Mouse (Mus musculus) hematopoietic stem cell, adult 5-6 weeks (primary cell): ENCODE measurements at regions not wholly inside any gene's neighbourhood (a gene's known extent, or its start where the extent isn't known, plus 50 kb on each side); places are given as distances from the start of the nearest gene placed in this dataset.

ENCODE experiments used
- ATAC-seq, 2 experiments: fragments of 125-278 bp in 1 of 2; replicated peaks in 1 of 2; 2 replicates each; pipeline ENCODE4 v1.8.0; 2016 to 2017; ENCODE audit warnings: inconsistent platforms in 2 of 2, mild to moderate bottlenecking in 2 of 2, moderate number of reproducible peaks in 2 of 2, low read depth in 1 of 2, moderate TSS enrichment in 1 of 2; ENCODE audit not compliant: low FRiP score in 2 of 2, poor library complexity in 2 of 2, severe bottlenecking in 2 of 2, insufficient read depth in 1 of 2, low TSS enrichment in 1 of 2

DNA sequence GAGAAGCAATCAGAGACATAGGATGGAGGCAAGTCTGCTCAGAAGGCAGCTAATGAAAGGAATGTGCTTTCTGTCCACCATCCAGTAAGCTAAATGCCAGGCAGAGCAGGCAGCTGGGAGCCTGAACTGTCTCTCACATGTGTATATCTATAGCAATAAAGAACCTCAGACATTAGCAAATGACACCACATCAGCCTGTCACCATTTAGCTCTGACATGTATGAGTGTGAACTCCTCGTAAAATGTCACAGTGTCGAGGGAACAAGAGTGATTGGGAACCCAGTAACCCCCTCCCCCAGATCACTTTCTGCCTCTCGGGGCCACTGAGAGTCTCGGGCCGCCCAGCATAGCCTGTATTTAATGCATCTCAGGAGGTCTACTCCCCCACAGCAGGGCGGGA lies 274.2 kb upstream of the Zfp637 start:
- no peak for ATAC-seq

DNA sequence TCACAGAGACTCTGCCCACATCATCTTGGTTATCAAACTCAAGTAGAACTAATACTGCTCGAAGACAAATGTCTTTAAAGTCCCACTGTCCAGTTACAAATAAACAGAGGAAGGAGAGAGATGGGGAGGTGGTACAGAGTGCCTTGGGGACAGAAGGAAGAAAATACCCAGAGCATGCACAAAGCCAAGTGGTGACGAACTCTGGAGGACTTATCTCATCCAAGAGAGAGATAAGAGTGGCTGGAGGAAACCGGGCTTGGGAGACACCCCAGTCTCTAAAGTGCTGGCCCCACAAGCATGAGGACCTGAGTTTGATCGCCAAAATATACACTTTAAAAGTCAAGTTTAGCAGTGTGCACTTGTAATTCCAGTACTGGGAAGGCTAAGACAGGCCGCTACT lies 273.3 kb upstream of the Zfp637 start:
- ATAC-seq, result no peak

DNA sequence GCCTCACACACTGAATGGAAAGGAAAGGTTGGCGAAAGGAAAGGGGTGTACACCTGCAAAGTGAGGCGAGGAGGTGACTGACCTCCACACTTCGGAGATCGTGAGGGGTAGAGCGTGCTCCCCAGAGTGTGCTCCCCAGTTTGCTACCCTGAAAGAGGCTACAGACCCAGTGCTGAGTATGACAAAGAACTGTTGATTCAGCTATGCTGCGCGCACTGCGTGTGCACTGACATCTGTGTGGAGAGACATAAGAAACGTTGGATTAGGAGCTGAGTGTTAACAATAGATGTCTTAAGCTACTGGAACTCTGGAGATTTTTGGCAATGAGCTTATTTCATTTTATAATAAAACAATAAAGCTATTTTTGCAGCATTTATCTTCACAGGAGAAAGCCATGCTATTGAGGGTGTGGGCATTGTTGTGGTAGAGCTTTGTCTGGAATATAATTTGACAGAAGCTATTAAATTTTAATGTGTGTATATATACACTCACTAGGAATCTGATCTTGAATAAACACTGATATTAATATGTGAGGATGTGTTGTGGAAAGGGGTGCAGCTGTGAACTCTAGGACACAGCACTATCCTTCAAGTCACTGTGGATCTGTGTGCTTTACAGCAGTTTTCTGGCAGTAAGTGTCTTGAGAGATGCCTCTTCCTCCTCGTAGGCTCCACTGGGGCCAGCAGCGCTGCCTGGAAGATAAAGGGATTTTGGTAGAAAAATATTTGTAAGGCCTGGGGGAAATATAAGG lies 271.2 kb upstream of the Zfp637 start:
- no peak for ATAC-seq

DNA sequence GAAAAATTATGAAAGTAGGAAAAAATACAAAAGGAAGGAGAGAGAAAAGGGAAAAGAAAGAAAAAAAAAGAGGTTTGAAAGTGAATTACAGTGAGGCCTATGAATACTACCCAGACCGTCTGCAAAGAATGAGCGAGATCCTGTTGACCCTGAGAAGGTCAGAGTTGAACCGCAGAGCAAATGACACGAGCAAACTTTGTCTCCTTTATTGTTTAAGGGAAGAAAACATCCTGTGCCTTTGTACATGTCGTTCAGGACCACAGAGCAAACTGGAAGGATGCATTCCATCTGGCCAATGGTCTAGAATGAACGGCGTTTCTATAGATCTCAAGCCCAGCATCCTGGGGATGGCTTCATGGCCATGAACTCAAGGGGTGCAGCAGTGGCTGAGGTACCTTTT lies 270.6 kb upstream of the Zfp637 start:
- ATAC-seq, result no peak

DNA sequence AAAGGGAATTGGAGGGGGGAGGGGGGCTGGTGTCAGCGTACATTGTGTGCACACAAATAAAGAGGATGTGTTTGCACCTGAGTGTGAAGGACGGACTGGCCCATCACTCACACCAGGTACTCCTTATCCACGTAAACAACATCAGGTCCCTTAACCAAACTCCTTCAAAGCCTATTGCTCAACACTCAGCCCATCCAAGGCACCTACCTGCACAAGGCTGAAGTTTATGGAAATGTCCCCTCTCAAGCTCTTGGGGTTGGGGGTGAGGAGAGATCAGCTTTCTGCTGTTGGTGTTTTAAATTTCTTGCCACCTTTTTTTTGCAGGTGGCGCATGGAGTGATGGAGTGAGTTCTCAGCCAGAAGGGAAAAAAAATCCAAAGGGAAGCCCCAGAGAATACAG lies 270.2 kb upstream of the Zfp637 start:
- ATAC-seq, result no peak

DNA sequence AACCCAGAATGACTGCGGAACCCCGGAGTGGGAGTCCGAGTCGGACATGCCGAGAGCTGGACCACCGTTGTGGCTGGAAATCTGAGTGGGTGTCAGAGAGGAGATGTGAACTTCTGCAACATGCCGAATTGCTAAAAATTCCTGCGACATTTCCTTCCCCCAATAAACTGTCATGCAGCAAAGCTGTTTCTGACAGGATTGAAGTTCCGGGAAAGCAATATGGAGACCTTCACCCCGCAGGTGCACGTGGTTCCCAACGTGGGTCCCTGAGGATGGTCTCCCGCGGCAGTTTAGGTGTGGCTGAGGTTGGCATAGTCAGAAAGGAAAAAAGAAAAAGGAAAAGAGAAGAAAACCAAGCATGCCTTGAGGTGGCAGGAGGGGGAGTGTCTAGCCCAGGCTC lies 269.0 kb upstream of the Zfp637 start:
- ATAC-seq, result no peak

DNA sequence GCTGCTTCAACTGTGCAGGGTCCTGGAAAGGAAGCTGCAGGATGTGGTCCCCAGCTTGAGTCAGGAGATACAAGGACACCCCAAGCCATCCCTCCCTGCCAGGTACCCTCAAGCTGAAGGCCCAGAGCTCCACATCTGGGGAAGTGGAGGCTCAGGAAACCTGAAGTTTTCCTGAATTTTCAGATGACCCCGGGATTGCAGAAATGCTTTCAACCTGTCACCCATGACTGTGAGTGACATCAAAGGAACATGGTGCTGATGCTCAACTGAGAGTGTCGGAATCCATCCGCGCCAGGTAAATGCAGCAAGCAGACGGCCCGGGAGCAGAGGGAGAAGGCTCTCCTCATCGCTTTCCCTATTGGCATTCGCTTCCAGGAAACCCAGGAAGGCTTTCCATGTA lies 267.6 kb upstream of the Zfp637 start:
- ATAC-seq, result no peak

DNA sequence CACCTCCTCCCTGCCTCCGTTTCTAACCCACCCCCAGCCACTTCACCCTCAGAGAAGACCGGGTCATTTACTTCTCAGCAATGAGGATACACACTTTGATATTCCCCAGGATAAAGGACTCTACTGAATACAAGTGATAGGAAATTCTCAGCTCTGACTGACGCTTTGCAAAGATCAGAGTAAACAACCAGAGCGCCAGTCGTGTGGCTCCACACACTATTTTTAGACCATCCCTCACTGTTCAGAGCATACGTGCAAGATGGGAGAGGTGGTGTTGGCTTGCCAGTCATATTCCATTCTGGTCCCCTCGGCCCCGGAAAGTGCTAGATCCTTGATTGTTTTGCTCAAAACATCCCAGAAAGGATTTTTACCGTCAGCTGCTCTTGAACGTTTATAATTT lies 266.8 kb upstream of the Zfp637 start:
- no peak for ATAC-seq

DNA sequence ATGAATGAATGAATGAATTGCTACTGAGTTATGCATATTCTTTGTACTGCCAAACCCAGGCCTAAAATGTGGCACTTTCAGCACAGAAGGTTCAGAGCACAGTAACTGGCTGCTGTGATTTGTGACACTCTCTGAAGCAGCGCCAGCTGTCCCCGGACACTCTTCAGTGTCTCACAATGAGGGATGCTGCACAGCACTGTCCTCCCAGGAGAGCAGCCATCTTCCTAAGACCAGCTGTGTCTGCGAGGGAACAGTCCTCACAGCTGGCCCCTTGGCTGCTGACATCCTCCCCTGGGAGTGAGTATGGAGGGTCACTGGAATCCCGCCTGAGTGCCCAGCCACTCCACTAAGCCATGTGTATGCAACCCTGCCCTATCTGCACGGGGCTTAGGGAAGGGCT lies 265.9 kb upstream of the Zfp637 start:
- no peak for ATAC-seq

DNA sequence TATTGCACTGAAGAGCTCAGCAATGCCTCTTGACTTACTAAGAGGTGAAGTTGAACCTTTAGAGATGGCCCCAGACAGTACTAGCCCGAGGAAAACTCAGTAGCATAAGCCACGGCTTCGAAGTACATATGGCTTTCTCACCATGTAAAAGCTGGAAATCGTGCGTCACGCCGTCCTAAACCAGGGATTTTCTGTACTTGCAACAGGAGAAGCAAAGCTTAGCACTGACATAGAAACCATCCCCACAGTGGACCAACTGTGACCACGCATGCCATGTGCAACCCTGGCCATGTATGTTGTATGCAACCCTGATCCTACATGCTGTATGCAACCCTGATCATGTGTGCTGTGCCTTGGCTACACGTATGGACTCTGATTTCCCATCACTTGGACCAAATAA lies 265.0 kb upstream of the Zfp637 start:
- ATAC-seq, result no peak

DNA sequence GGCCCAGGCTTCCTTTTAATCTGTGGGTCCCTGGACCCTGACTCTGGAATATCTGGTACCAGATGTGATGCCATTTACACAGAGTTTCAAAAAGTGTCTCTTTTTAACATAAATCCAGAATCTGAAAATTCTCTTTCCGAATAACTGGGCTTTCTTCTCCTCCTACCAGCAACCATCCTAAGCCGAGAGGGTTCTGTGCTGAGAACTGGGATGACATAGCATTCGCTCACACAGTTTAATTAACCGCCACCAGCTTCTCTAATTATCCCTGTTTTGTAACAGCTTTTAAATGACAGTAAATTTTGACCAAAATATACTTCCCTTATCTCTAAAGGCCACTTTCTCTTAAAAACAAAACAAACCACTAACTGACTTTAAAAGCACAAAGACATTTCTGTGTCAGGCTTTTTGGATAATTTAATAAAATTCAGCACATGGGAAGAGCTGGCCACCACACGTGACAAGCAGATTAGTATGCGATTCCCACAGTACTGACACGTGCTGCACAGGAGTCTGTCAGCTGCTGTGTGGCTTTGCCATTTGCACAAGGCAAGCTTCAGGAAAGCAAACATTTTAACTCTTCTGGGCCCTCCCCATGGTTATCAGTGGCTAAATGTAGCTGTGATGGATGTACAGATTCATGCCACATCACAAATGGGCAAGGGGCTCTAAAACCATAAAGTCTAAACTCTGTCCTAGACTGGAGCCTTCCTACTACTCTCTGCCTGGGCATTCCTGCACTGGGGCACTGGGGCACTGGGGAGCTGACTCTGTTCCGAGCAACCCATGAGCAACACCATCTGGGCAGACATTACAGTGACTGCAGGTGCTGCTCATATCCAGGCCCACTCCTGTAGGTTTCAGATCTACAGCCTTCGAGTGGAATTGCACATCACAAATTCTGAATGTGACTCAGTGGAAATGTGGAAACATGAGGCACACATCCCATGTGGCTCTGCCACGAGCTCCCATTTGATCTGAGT lies 263.1 kb upstream of the Zfp637 start:
- no peak for ATAC-seq

DNA sequence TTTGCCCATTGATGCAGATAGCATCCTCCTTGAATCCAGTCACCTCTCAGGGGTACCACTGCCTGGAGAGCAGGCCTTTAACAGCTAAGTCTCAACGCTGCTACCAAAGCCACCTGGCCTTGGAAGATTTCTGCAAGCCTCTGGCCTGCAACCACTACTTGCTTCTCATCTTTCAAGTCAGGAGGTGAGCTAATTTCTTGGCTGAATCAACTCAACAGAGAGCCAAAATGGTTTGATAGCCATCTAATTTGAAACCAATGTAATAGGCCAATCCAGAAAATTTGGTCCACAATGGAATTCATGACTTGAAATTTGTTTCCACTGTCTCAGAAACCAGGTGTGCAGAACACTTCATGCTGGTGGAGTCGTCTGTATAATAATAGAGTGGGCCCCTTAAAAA lies 260.0 kb upstream of the Zfp637 start:
- no peak for ATAC-seq

DNA sequence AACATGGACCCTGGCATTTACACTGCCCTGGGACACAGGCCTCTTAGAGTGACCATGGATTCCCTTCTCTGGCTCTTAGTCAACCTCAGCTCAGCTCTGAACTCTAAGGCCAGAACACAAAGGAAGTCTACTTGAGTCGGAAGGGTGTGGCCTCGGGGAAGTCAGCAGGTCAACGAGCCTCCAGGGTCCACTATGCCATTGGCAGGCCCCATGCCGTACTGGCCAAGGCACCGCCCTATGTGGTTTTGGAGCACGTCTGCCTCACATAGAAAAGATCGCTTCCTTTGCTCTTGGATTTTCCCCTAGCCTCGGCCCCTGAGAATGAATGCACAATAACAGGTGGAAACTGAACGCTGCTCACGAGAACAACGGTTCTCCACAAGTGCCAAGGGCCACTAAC lies 257.9 kb upstream of the Zfp637 start:
- no peak for ATAC-seq

DNA sequence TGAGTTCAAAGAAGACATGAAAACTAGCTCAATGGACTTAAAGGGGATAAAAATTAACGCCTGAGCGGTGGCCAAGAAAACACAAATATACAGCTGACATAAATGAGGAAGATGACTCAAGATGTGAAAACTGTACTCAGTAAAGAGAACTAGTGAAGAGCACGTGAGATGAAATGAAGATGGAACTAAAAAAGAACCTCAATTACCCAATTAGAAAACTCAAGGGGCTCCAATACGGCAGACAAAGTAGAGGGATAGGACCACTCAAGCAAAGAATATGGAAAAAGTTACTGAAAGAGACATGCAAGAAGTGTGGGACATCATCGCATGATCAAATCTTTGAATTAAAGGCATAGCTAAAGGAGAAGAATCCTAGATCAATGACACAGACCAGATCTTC lies 256.4 kb upstream of the Zfp637 start:
- ATAC-seq, result no peak

DNA sequence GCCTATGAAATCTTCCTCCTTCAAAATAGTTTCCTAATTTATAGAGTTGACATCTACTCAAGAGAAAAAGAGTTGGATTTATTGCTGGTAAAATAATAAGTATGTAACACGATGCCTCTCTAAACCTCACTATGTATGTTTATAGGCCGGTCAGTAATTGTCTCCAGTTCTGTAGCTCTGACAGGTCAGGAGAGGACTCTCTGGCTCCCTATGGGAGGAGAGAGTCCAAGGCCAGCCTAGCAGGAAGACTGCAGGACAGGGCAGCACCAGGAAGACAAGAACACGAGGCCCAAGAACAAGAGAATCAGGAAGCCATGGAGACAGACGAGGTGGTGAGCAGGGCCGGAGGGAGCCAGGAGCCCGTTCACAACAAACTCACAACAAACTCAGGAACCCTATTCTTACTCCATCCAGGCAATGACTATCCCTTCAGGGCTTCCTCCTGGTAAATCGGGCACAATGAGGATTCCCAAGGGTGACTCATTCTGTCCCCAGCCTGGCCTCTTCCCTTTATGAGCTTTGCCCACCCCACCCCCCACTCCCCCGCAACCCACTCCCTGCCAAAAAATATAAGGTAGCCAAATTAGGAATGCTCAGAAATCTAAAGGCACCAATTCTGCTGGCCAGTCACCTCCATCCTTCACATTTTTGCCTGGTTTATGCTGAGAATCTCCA lies 244.7 kb upstream of the Zfp637 start:
- no peak for ATAC-seq

DNA sequence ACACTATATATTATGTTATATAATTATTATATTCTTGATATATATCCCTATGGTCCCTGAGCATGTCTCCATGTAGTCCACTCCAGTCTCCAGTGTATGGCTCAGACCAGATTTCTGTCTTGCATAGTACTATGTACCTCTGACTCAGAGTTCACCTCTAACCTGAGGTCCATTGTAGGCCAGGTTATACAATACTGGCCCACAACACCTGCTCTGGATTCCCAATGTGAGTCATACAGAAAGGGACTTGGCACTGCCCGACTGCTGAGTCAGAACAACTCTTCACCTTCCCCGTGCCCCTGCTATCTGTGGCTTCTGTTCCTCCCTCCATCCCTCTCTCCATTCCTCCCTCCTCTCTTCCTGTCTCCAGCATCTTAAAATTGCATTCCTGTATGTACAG lies 236.1 kb upstream of the Zfp637 start:
- ATAC-seq, result no peak

DNA sequence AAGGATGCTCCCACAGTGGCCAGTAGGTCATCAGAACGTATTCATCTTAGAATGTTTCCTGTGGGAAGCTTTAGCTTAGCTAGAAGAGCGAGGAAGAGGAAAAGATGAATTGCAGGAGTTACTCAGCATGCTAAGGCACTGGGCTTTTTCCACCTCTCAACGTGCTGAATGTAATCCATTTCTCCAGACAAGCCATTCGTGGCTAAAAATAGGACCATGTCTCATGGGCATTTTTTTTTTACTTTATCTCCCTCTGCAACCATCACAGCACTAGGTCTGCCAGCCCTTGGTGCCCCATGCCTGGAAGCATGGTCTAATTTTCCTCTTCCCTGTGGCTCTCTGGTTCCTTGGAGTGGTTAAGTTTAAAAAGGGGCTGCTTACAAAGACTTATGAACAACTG lies 235.3 kb upstream of the Zfp637 start:
- ATAC-seq, result no peak

DNA sequence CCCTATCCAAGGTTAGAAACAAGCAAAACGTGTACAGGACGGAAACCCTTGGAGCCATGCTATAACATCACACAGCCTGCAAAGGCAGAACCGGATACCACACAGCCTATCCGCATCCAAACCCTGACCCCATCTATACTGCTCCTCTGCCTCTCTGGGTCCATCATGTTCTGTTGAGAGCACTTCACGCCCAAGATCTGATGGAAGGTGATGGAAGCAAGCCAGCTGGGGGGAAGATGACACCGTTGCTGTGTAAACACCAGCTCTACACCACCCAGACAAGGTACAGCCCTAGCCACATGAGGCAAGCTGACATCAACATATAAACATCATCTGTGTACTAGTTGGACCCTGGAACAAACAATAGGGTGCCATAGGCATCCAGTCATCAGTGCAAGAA lies 234.8 kb upstream of the Zfp637 start:
- ATAC-seq, result no peak
